ENCODE assay signal across 9 mouse cellular contexts in genomic region chr9:20745129-20745966, GRCm38 (mm10). TPM values are rescaled to one million over a fixed set of nuclear protein-coding genes. Genes with fewer than 3 reads are reported as not detected.
DNase-seq lines count a peak whose midpoint lies in the region; ATAC-seq lines count a peak whose summit lies in the region.
"Had no signal": no experiment of that assay in that cellular context is flagged by ENCODE, and none has a peak within 500 bp of the region (broad histone marks: within the 10 kb centered on the region; RNA-seq: fewer than 3 reads in every experiment).

No protein-coding gene starts in this region.

- peaks cover 13% of the 10 kb centered on the region for H3K4me1 ChIP-seq in lung, embryonic 15.5 days
- peaks cover 17% of the 10 kb centered on the region for H3K4me1 ChIP-seq in forebrain, embryonic 11.5 days (replicated peaks; ENCODE audit: control insufficient read depth, insufficient read depth, low read length)
- H3K4me1 ChIP-seq in limb, embryonic 11.5 days (ENCODE audit: control insufficient read depth, insufficient read depth, low read length) = peaks cover 3% of the 10 kb centered on the region; the same call in 1 of the 2 replicates
- peaks cover 30% of the 10 kb centered on the region for H3K4me1 ChIP-seq in neural tube, embryonic 15.5 days

- H3K9ac ChIP-seq in lung, embryonic 15.5 days = peak overlapping the region; percentile 25; the same call in 1 of the 2 replicates
- H3K9ac ChIP-seq in forebrain, embryonic 11.5 days (ENCODE audit: low read length) = peak overlapping the region; percentile 46
- peak overlapping the region; percentile 38; the same call in 1 of the 2 replicates for H3K9ac ChIP-seq in limb, embryonic 11.5 days (ENCODE audit: low read length)
- peak overlapping the region; percentile 77 for H3K9ac ChIP-seq in neural tube, embryonic 15.5 days (replicated peaks)

- no peak for ATAC-seq in lung, embryonic 15.5 days (ENCODE audit: borderline replicate concordance, extremely low read depth, low FRiP score, low TSS enrichment)
- ATAC-seq in forebrain, embryonic 11.5 days (replicated peaks; ENCODE audit: low FRiP score) = peak; percentile 1; the same call in 1 of the 2 replicates
- ATAC-seq in limb, embryonic 11.5 days (ENCODE audit: insufficient number of reproducible peaks, low FRiP score, low TSS enrichment, low read depth) = 0 out of 2 replicates have a peak, but pooled peaks have one; percentile 26
- peak; percentile 46 for ATAC-seq in neural tube, embryonic 15.5 days (ENCODE audit: low FRiP score)

- no peak overlapping the region for H3K27ac ChIP-seq in lung, embryonic 15.5 days
- H3K27ac ChIP-seq in forebrain, embryonic 11.5 days (ENCODE audit: low read depth, low read length) = no peak overlapping the region
- no peak overlapping the region for H3K27ac ChIP-seq in limb, embryonic 11.5 days (replicated peaks; ENCODE audit: low read depth, low read length)
- peak overlapping the region; percentile 65 for H3K27ac ChIP-seq in neural tube, embryonic 15.5 days (replicated peaks)

- H3K27me3 ChIP-seq in lung, embryonic 15.5 days = peaks cover 57% of the 10 kb centered on the region
- peaks cover 24% of the 10 kb centered on the region for H3K27me3 ChIP-seq in forebrain, embryonic 11.5 days (ENCODE audit: control insufficient read depth, insufficient read depth, low read length)
- peaks cover 31% of the 10 kb centered on the region for H3K27me3 ChIP-seq in limb, embryonic 11.5 days (ENCODE audit: control insufficient read depth, insufficient read depth, low read length)
- H3K27me3 ChIP-seq in neural tube, embryonic 15.5 days (replicated peaks) = no peaks in the 10 kb centered on the region

- peak overlapping the region; percentile 40 for H3K4me3 ChIP-seq in lung, embryonic 15.5 days
- H3K4me3 ChIP-seq in forebrain, embryonic 11.5 days (ENCODE audit: low read depth, low read length) = peak overlapping the region; percentile 44
- peak overlapping the region; percentile 37 for H3K4me3 ChIP-seq in limb, embryonic 11.5 days (ENCODE audit: low read depth, low read length)
- peak overlapping the region; percentile 71 for H3K4me3 ChIP-seq in neural tube, embryonic 15.5 days (replicated peaks)

- DNase-seq in lung, adult 18-20 months = no peak
- DNase-seq in forebrain, embryonic 11.5 days (ENCODE audit: low spot score) = no peak
- no peak for DNase-seq in limb, embryonic 11.5 days (ENCODE audit: low spot score)
- no peak for DNase-seq in left cerebral cortex, postnatal 10 days (ENCODE audit: extremely low spot score in 1 of 2, low spot score in 2 of 2)
- no peak for DNase-seq in left cerebral cortex, postnatal 25 days (ENCODE audit: low spot score in 2 of 2)
- DNase-seq: lung, postnatal 4 days; thymus, adult 18-20 months had no signal

- no peaks in the 10 kb centered on the region for H3K9me3 ChIP-seq in lung, embryonic 15.5 days
- no peaks in the 10 kb centered on the region for H3K9me3 ChIP-seq in forebrain, embryonic 11.5 days (ENCODE audit: control insufficient read depth, low read length)
- no peaks in the 10 kb centered on the region for H3K9me3 ChIP-seq in limb, embryonic 11.5 days (ENCODE audit: control insufficient read depth, low read length)
- no peaks in the 10 kb centered on the region for H3K9me3 ChIP-seq in neural tube, embryonic 15.5 days (replicated peaks)

- H3K4me2 ChIP-seq in lung, embryonic 15.5 days = peak overlapping the region; percentile 73
- H3K4me2 ChIP-seq in forebrain, embryonic 11.5 days (ENCODE audit: low read depth, low read length, severe bottlenecking) = peak overlapping the region; percentile 59
- H3K4me2 ChIP-seq in limb, embryonic 11.5 days (ENCODE audit: low read depth, severe bottlenecking) = peak overlapping the region; percentile 84
- H3K4me2 ChIP-seq in neural tube, embryonic 15.5 days = peak overlapping the region; percentile 73

- WGBS in lung, embryonic 15.5 days = 8% methylated on average over 17 of the region's 17 CpGs
- 11% methylated on average over 17 of the region's 17 CpGs for WGBS in forebrain, embryonic 11.5 days
- WGBS in limb, embryonic 11.5 days = 11% methylated on average over 17 of the region's 17 CpGs
- WGBS in neural tube, embryonic 15.5 days = 6% methylated on average over 17 of the region's 17 CpGs

- intact Hi-C loops in left cerebral cortex, postnatal 10 days (cut with DNase I) = no loop called here
- intact Hi-C loops in left cerebral cortex, postnatal 25 days (cut with DNase I) = loop anchor here (10.0 kb wide), 1 partner anchor 281 kb away; the partner anchor contains the start of gene Zfp26

- no peaks in the 10 kb centered on the region for H3K36me3 ChIP-seq in lung, embryonic 15.5 days
- no peaks in the 10 kb centered on the region for H3K36me3 ChIP-seq in forebrain, embryonic 11.5 days (ENCODE audit: control insufficient read depth, insufficient read depth, low read length)
- no peaks in the 10 kb centered on the region for H3K36me3 ChIP-seq in limb, embryonic 11.5 days (ENCODE audit: control insufficient read depth, insufficient read depth, low read length)
- no peaks in the 10 kb centered on the region; the same call in 1 of the 2 replicates for H3K36me3 ChIP-seq in neural tube, embryonic 15.5 days

RNA-seq across cellular contexts. Expression of gene Olfm2, which starts 0.8 kb away (rescaled TPM):
- polyA plus RNA-seq in lung, embryonic 15.5 days (2015; fragmentation: Nextera tagmentation; extraction: Ambion mirVana) = 2.7 and 2.8 TPM in 2 replicates
- 15.4 and 19.8 TPM in 2 replicates for polyA plus RNA-seq in forebrain, embryonic 11.5 days (2014; fragmentation: Nextera tagmentation; extraction: Ambion mirVana)
- 2.6 and 3.8 TPM in 2 replicates for polyA plus RNA-seq in limb, embryonic 11.5 days (2014; fragmentation: Nextera tagmentation; extraction: Ambion mirVana)
- polyA plus RNA-seq in neural tube, embryonic 15.5 days (2015; fragmentation: Nextera tagmentation; extraction: Ambion mirVana) = 190 and 224 TPM in 2 replicates
- total RNA-seq in left cerebral cortex, postnatal 10 days (2021) = 100 to 1,000 TPM; 221 to 232 TPM
- total RNA-seq in left cerebral cortex, postnatal 25 days (2021) = 100 to 1,000 TPM; 171 to 195 TPM

Comparison
In these comparisons a context has a peak if more than half of its experiments do, and no peak if none do; other contexts are left out.
1. H3K9ac ChIP-seq: peak in every context shown above with its lines; median percentile 77 in neural tube, embryonic 15.5 days; 46 in forebrain, embryonic 11.5 days; 38 in limb, embryonic 11.5 days; 25 in lung, embryonic 15.5 days.